15 mouse cellular contexts compared by ENCODE assay signal in genomic region chr11:61159796-61160732, GRCm38 (mm10). TPM values are rescaled to one million over a fixed set of nuclear protein-coding genes. Genes with fewer than 3 reads are reported as not detected.
A peak's percentile ranks its signal among the peaks of the same experiment; 100 is the strongest.
DNase-seq lines count a peak whose midpoint lies in the region; TF ChIP-seq lines count a peak whose summit lies in the region.
"Had no signal": no experiment of that assay in that cellular context is flagged by ENCODE, and none has a peak within 500 bp of the region (broad histone marks: within the 10 kb centered on the region; RNA-seq: fewer than 3 reads in every experiment).

No protein-coding gene starts in this region.

- no peak for TF ChIP-seq CTCF in spleen, adult 2 months (IDR thresholded peaks at IDR 0.05; ENCODE audit: extremely low read depth, insufficient read depth, insufficient read length, insufficient replicate concordance)
- TF ChIP-seq CTCF in cerebellum, adult 2 months (IDR thresholded peaks at IDR 0.05; ENCODE audit: borderline replicate concordance, insufficient read depth, low read depth, low read length) = no peak

- H3K36me3 ChIP-seq in spleen, adult 2 months (ENCODE audit: control insufficient read depth, insufficient read depth, low read length) = peaks cover 38% of the 10 kb centered on the region

- H3K27ac ChIP-seq in spleen, adult 2 months (ENCODE audit: insufficient read depth, low read length) = peak overlapping the region; percentile 45; the same call in 1 of the 2 replicates
- H3K27ac ChIP-seq in cerebellum, adult 2 months (ENCODE audit: insufficient read depth, low read length) = peak overlapping the region; percentile 32
- H3K27ac ChIP-seq: liver, embryonic 14.5 days; midbrain, embryonic 13.5 days had no signal

- no peak for TF ChIP-seq POLR2A in spleen, adult 2 months (IDR thresholded peaks at IDR 0.05; ENCODE audit: low read depth, low read length)
- TF ChIP-seq POLR2A in cerebellum, adult 2 months (IDR thresholded peaks at IDR 0.05; ENCODE audit: borderline replicate concordance, insufficient read depth, low read length) = no peak

- DNase-seq in spleen, adult 2 months (ENCODE audit: low read depth in 1 of 2, low spot score in 2 of 2) = no peak
- no peak for DNase-seq in spleen, postnatal 4 days (ENCODE audit: low spot score in 2 of 2)
- peak; percentile 80 to 92 for DNase-seq in cerebellum, adult 2 months
- DNase-seq in induced T-regulatory cell, adult 2 months (ENCODE audit: low read depth) = peak; percentile 48
- peak; percentile 54 for DNase-seq in thymus, postnatal 4 days
- no peak for DNase-seq in adrenal gland, postnatal 25 days
- no peak for DNase-seq in embryo, embryonic 9.5 days (ENCODE audit: extremely low spot score)
- DNase-seq: heart, adult 18-20 months; heart, postnatal 14 days; kidney, adult 18-20 months; right cerebral cortex, adult 18-20 months had no signal

- no peak overlapping the region for H3K4me3 ChIP-seq in spleen, adult 2 months (ENCODE audit: extremely low read depth, insufficient read depth, insufficient read length)
- H3K4me3 ChIP-seq in cerebellum, adult 2 months (replicated peaks; ENCODE audit: insufficient read depth, low read depth, low read length) = no peak overlapping the region
- H3K4me3 ChIP-seq: midbrain, embryonic 13.5 days had no signal

- whole genome bisulfite sequencing in spleen, adult 2 months = 20% methylated on average over 11 of the region's 11 CpGs
- WGBS in cerebellum, adult 2 months = 5% methylated on average over 11 of the region's 11 CpGs

- peaks cover 10% of the 10 kb centered on the region; the same call in 1 of the 2 replicates for H3K4me1 ChIP-seq in spleen, adult 2 months (ENCODE audit: control insufficient read depth, insufficient read depth, insufficient read length)
- peaks cover 31% of the 10 kb centered on the region for H3K4me1 ChIP-seq in cerebellum, adult 2 months (ENCODE audit: control insufficient read depth, insufficient read depth, low read length)

- H3K27me3 ChIP-seq in spleen, adult 2 months (ENCODE audit: control insufficient read depth, insufficient read depth, low read length) = no peaks in the 10 kb centered on the region
- H3K27me3 ChIP-seq in cerebellum, adult 2 months (ENCODE audit: control insufficient read depth, insufficient read depth, low read length) = no peaks in the 10 kb centered on the region
- H3K27me3 ChIP-seq: midbrain, embryonic 13.5 days had no signal

RNA-seq across cellular contexts. Expression of gene Usp22, which starts 14.8 kb away (rescaled TPM):
- 17.5 and 22.2 TPM in 2 replicates for polyA plus RNA-seq in spleen, adult 2 months (2012; rRNA removed)
- 142 and 148 TPM in 2 replicates for polyA plus RNA-seq in cerebellum, adult 2 months (2012; rRNA removed)
- total RNA-seq in adrenal gland, postnatal 25 days (2021) = 68.9 and 103 TPM in 2 replicates

RNA-seq across cellular contexts. Expression of gene Tnfrsf13b, which starts 33.5 kb away (rescaled TPM):
- 221 and 304 TPM in 2 replicates for polyA plus RNA-seq in spleen, adult 2 months (2012; rRNA removed)
- polyA plus RNA-seq in cerebellum, adult 2 months (2012; rRNA removed) = 1.4 TPM in 2 replicates
- total RNA-seq in adrenal gland, postnatal 25 days (2021) = 0.43 TPM in 1 of 2 replicates, not detected in the other

RNA-seq across cellular contexts. Expression of gene Aldh3a1, which starts 47.3 kb away (rescaled TPM):
- 0.69 and 1.2 TPM in 2 replicates for polyA plus RNA-seq in spleen, adult 2 months (2012; rRNA removed)
- polyA plus RNA-seq in cerebellum, adult 2 months (2012; rRNA removed) = 1.2 and 2.1 TPM in 2 replicates
- total RNA-seq in adrenal gland, postnatal 25 days (2021) = 0.88 and 1.1 TPM in 2 replicates
- polyA plus RNA-seq: activated CD4-positive, CD25-positive, alpha-beta regulatory T cell, adult 4 months; midbrain, embryonic 13.5 days; neural tube, embryonic 14.5 days had no signal

Comparison
In these comparisons a context has a peak if more than half of its experiments do, and no peak if none do; other contexts are left out.
1. DNase-seq: peak in cerebellum, adult 2 months (2 of 2), induced T-regulatory cell, adult 2 months (single experiment) and thymus, postnatal 4 days (single experiment); none in spleen, adult 2 months (0 of 2), spleen, postnatal 4 days (0 of 2), adrenal gland, postnatal 25 days (single experiment) and embryo, embryonic 9.5 days (single experiment).
2. RNA of gene Tnfrsf13b, which starts 33.5 kb away (polyA plus RNA-seq): 221 to 304 TPM in spleen, adult 2 months; 1.4 TPM in cerebellum, adult 2 months; every median in the first group is over 10 times any median in the second.